Mouse (Mus musculus) cerebellum, adult 9-10 months (tissue): ENCODE measurements around the gene Prss32.
"Not testable (repeated sequence)": the region's sequence is repeated elsewhere in the genome, so short reads cannot be mapped to it uniquely, and the experiment has no call there.

ENCODE experiments used
- DNase-seq: peaks from one replicate; pipeline ENCODE4 v3.0.0; 2022

Gene Prss32

DNA sequence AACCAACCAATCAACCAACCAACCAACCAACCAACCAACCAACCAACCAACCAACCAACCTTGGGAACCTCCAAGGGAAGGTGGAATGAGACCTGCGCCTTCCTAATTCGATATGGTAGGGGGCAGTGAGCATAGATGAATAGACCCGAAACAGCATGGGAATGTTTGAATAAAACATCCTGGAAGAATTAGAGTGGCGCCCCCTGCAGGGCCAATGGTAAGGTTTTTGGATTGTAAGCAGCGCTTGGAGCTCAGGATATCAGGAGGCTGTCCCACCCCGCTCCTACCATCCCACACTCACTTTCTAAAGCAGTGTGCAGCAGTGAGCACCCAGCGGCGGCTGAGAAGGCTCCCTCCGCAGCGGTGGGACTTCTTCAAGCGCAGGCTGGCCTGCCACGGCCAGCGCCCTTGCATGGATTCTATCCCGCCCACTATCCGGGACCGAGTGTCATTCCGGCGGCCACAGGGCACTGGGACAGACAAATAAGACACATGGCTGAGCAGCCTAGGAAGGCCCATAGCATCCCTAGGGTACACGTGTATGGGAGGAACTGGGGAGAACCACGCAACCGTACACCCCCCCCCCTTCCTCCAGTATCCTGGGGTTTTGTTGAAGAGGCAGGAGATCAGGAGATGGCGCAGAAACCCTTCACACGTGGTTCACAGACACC is 379 bp upstream of the Prss32 start:
- DNase-seq, result no peak

DNA sequence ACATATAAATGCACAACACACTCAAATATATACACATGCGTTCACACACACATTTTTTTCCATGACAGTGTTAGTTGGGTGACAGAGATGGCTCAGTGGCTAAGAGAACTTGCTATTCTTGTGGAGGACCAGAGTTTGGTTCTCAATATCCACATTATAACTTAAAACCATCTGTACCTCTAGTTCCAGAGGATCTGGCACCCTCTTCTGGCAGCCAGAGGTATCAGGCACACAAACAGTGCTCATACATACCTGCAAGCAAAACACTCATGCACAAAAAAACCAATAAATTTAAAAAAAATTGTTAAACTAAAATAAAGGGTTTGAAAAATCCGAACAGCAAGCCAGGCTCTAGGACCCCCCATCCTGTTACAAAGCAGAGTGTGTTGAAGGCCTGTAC is 6.4 kb downstream of the Prss32 start:
- no peak for DNase-seq

DNA sequence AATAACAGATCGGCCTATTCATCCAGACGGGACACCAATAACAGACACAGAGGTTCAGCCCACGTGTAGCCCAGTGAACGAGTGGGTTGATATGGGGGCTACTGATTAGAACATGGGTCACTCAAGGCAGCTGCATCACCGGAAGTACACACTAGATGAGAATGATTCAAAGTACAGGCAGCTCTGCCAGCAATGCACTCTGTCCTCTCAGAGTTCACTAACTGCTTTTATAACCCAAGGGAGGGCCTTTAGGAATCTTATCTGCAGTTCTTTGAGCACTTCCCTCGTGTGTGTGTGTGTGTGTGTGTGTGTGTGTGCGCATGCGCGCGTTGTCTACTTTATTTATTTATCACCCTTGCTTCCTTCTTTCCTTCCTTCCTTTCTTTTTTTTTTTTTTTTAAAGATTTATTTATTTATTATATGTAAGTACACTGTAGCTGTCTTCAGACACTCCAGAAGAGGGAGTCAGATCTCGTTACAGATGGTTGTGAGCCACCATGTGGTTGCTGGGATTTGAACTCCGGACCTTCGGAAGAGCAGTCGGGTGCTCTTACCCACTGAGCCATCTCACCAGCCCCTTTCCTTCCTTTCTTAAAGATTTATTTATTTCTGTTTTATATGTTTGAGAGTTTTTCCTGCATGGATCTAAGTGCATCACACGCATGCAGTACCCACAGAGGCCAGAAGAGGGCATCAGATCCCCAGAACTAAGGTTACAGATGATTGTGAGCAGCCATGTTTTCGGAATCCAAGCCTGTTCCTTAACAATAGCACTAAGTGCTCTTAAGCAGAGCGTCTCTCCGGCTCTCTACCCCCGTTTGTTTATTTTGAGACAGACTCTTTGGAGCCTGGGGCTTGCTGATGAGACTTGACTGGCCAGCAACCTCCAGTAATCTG is 7.4 kb downstream of the Prss32 start:
- DNase-seq, result peak; percentile 58

DNA sequence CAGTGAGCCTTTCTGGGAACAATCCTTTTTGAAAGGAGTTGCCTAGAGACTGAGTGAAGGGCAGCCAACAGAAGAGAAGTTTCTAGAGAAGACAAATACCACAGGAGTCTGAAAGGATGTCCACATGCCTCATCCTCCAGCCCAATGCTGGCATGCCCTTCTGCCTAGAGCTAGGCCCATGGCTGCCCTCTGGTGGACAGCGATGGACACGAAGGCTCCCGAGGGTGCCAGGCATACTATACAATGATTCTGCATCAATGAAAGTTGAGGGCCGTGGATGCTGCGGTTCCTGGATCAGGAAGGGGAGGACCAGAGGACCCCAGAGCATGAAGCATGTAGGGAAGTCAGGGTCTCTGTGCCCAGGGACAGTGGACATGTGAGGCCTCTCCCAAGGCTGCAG is 9.6 kb downstream of the Prss32 start:
- DNase-seq, result no peak

DNA sequence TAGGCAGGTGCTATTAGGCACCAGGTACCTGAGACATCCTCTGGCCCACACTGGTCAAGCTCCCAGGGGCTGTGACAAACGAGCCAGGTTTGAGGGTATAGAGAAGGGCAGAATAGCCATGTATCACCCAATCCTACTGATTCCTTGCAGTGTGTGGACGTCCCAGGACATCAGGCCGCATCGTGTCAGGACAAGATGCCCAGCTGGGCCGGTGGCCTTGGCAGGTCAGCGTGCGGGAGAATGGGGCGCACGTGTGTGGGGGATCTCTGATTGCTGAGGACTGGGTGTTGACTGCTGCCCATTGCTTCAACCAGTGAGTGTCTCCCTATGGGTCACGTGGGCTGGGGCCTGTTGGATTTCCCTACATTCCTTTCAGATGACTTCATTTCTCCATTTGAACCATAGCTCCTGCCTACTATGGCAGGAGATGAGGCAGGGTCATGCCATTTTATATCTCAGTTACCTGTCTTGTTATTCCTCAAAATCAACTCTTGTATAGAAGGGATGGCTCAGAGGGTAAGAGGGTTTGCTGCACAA is 10.6 kb downstream of the Prss32 start:
- DNase-seq, result no peak

DNA sequence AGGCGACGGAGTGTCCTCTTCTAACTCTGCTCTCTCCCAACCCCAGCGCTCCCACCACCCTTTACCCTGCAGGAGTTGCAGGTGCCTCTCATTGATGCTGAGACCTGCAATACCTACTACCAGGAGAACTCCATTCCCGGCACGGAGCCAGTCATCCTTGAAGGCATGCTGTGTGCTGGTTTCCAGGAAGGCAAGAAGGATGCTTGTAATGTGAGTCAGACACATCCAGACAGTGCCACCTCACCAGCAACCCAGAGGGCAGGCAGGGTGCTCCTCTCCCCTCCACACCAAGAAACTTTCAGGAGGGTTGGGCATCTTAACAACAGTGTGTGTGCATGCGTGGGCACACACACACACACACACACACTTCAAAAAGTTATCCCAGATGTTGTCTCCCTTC is 13.5 kb downstream of the Prss32 start:
- no peak for DNase-seq

DNA sequence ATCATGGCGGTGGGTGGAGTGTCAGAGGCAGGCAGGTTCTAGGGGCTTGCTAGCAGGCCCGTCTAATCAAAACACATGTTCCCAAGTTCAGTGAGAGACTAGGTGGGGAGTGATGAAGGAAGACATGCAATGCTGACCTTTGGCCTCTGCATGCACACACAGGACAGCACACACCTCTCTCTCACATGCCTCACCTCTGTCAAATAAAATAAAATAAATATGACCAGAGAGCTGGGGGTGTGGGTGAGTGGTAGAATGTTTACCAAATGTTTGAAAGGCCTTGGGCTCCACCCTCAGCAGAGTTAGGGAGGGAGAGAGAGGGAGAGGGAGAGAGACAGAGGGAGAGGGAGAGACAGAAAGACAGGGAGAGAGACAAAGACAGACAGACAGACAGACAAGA is 14.3 kb downstream of the Prss32 start:
- no peak for DNase-seq

DNA sequence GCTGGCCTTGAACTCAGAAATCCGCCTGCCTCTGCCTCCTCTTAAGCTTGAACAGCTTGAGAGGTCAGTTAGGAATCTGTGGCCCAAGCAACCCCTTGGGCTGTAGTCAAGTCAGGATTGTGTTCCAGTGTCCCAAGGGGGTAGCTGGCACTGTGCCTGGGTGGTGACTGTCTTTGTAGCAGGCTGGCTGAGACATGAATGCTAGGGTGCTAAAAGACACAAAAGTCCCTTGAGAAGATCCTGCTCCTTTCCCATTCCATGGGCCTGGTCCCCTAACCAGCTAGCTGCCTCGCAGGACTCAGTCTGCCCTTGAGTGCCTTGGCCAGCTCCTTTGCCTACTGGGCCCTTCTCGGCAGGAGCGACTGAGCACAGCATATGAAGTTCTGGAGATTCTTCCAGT is 19.3 kb downstream of the Prss32 start:
- DNase-seq, result no peak

DNA sequence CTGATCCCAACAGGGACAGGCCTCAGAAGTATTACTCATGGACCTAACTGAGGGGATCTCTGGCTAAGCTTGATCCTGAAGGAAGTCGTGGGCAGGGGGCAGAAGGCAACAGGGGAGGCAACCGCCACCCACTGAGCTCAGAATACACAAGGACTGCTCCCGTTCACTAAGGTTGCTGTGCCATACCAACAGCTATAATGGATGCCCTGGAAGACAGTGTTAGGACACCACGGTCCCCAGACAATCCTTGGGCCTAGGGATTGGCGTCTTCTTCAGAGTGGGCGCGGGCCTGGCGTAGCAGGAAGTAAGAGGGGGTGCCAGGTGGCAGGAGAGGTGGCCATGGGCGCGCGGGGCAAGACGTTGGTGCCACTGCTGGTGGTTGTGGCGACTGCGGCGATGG is 24.1 kb downstream of the Prss32 start, which contains the start of gene Prss21:
Gene Prss21 (plus strand): TSS at position 301 of the 400 bp plus-strand sequence.
- DNase-seq, result no peak

DNA sequence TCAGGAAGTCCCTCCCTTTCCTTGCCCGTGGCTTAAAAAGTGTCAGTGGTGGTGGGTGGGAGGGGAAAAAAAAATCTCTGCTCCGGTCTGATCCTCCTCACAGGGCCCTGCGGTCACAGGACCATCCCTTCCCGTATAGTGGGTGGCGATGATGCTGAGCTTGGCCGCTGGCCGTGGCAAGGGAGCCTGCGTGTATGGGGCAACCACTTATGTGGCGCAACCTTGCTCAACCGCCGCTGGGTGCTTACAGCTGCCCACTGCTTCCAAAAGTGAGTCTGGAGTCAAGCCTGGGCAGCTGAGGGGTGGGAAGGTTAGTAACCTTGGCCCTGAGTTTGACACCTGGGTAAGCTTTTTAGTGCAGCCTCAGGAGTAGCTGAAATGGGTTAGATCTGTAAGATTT is 24.9 kb downstream of the Prss32 start:
- no peak for DNase-seq

DNA sequence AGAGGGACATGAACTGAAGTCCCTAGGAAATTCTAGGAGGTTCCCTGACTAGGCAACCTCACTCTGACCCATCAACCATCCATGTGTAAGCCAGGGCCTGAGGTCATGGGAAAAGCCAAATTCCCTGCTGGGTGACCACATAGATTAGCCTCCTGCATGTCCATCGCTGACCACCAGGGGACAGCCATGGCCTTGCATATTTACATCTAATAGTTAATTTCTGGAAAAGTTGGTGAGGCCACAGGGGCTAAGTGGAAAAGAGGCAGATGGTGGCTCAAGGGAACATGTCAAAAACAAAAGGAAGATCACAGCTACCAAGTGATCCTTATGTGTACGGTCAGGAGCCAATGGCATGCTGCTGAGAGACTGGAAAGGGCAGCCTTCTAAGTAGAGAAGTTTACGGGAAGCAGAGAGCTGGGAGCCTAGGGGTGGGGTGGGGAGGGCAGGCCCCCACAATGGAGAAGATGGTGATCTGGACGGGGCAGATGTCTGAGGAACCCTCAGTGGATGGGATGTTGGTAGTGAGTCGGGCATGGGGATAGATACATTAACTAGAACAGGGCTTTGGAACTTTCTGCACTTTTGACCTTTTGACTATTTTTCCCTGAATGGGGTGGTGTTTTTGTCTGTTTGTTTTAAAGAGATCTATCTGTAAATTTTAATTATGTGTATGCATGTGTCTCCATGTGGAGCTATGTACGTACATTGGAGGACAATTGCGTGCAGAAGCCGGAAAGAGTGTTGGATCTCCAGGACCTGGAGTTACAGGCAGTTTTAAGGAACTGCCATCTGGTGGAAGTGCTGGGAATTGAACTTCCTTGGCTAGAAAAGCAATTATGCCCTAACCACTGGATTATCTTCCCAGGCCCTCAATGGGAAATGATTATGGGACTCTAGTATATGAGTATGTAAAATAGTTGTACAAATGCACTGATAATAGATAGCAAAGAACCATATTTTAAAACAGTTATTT is 30.5 kb downstream of the Prss32 start:
- DNase-seq, result peak; percentile 65

DNA sequence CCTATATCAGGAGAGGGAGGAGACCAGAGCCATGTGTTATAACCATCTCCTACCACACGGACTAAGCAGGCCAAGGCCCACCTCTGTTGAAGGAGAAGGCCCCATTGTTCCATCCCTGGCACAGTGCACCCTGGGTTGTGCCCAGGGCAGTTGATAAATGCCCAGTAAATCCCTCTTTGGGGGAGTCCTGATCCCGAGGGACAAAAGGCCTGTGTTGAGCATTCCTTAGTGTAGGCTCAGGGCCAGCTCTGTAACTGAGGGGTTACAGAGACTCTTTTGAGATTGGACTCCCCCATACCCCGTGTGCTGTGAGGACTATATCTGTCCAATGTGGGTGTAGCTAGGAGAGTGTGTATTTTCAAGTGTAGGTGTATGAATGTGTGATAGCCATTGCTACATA is 33.1 kb downstream of the Prss32 start:
- DNase-seq, result no peak

DNA sequence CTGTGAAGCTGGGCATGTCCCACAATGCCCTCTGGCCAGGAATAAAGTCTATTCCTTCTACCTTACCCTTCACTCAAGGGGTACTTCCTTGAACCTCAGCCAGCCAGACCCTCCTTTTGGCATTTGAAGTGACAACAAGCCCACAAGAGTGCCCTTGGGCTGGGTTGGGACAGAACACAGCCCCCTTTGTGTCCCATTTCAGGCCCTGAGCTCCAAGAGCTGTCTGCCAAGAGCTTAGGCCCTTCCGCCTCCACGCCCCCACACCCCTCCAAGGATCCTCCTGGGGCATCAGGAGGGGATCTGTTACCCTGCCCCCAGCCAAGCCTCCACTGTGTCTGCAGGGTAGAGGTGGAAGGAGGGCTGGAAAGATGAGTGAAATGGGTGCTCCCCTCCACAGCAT is 33.5 kb downstream of the Prss32 start:
- no peak for DNase-seq

DNA sequence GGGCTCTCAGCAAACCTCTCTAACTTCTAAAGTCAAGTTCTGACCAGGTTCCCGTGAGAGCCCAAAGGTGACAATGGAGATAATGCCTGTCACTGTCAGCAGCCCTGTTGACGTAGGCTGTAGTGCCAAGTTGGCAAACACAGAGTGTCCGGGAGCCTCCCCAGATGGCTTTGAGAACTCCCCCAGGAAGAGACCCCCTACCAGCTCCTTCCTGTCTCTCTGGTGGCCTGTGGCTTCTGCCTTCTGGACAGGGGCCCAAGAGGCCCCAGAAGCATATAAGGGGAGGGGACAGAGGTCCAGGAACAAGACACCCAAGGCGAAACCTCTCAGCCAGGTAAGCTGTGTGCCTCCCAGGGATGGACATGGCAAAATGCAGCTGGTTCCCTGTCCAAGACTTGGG is 36.9 kb downstream of the Prss32 start, which contains the start of the genes Dcpp1 and Dcpp2:
Gene Dcpp1 (plus strand): TSS at position 301 of the 400 bp plus-strand sequence.
Gene Dcpp2 (plus strand): TSS at position 305 of the 400 bp plus-strand sequence.
- not testable (repeated sequence) for DNase-seq
